Mouse (Mus musculus) liver, adult 2 months (tissue): ENCODE data around the gene Klhdc2. TPM values are rescaled to one million over a fixed set of nuclear protein-coding genes. Genes with fewer than 3 reads are reported as not detected.
A peak's percentile ranks its signal among the peaks of the same experiment; 100 is the strongest.

Source experiments
- DNase-seq: peaks from one replicate; pipeline ENCODE4 v3.0.0-alpha.2; 2011; ENCODE audit warnings: low read depth, low spot score; ENCODE audit errors: extremely low read depth
- H3K27ac ChIP-seq: fragments of 200-500 bp; replicated peaks from 2 replicates; pipeline ENCODE4 v1.5.1; 2012; ENCODE audit warnings: low read depth, mild to moderate bottlenecking, control low read depth, inconsistent platforms, low read length; ENCODE audit not compliant: insufficient read depth
- H3K27me3 ChIP-seq: fragments of 200-500 bp; 2 replicates; pipeline ENCODE4 v1.6.1; 2012; ENCODE audit warnings: mild to moderate bottlenecking, moderate library complexity, low read length, inconsistent platforms; ENCODE audit not compliant: control insufficient read depth, insufficient read depth
- H3K36me3 ChIP-seq: fragments of 200-500 bp; 2 replicates; pipeline ENCODE4 v1.6.1; 2012; ENCODE audit warnings: low read length, inconsistent platforms; ENCODE audit not compliant: control insufficient read depth, insufficient read depth
- H3K4me1 ChIP-seq: fragments of 200-500 bp; 2 replicates; pipeline ENCODE4 v1.6.1; 2011; ENCODE audit warnings: low read length; ENCODE audit not compliant: control insufficient read depth, insufficient read depth
- H3K4me3 ChIP-seq: fragments of 200-500 bp; 2 replicates; pipeline ENCODE4 v1.5.1; 2011; ENCODE audit warnings: low read depth, mild to moderate bottlenecking, control low read depth, low read length, moderate library complexity; ENCODE audit not compliant: insufficient read depth
- H3K79me2 ChIP-seq: fragments of 200-500 bp; 2 replicates; pipeline ENCODE4 v1.6.1; 2012; ENCODE audit warnings: inconsistent platforms, mild to moderate bottlenecking, low read length, moderate library complexity; ENCODE audit not compliant: control insufficient read depth, insufficient read depth
- H3K9ac ChIP-seq: fragments of 200-500 bp; 2 replicates; pipeline ENCODE4 v1.6.1; 2012; ENCODE audit warnings: low read depth, mild to moderate bottlenecking, control low read depth, inconsistent platforms, low read length
- CTCF ChIP-seq: fragments of 200-500 bp; IDR thresholded peaks from 2 replicates; pipeline ENCODE4 v1.5.1; 2011; ENCODE audit warnings: low read depth, low read length, control low read depth
- POLR2A ChIP-seq: fragments of 200-500 bp; IDR thresholded peaks from 2 replicates; pipeline ENCODE4 v1.6.1; 2011; ENCODE audit warnings: low read length, control low read depth; ENCODE audit not compliant: insufficient read depth; ENCODE audit errors: extremely low read depth
- WGBS: fragments of 180-500 bp; shearing (Covaris S2); methylation state at CpG from one replicate; pipeline ENCODE4 v1.1.7; 2018; 5-methylcytosine and 5-hydroxymethylcytosine counted together
- polyA plus RNA-seq: library from polyadenylated mRNA; depleted of rRNA; stranded (reverse); fragments of >200 nt; gene quantifications from 2 replicates; pipeline ENCODE4 v1.2.3, GENCODE M21; 2012
- total RNA-seq: library from RNA; depleted of rRNA; stranded (reverse); fragments of >200 nt; gene quantifications from 2 replicates; pipeline ENCODE4 v1.2.3, GENCODE M21; 2014

Klhdc2 gene
- total and polyA plus RNA-seq, 2 experiments = 22.2 to 40.5 TPM

- TF ChIP-seq POLR2A (no peak), CTCF (no peak)
- no peak for DNase-seq
- Histone ChIP-seq H3K27ac (no peak overlapping the region), H3K79me2 (no peaks in the 10 kb centered on the region), H3K4me3 (no peak overlapping the region), H3K4me1 (peaks cover 2% of the 10 kb centered on the region; the same call in 1 of the 2 replicates), H3K36me3 (peaks cover 61% of the 10 kb centered on the region), H3K27me3 (no peaks in the 10 kb centered on the region), H3K9ac (no peak overlapping the region)
- 54% methylated on average over 2 of the region's 2 CpGs for WGBS
These were observed 7.6 kb downstream of the Klhdc2 start for GRCm38 (mm10) chr12:69304051-69304450.

- no peaks in the 10 kb centered on the region for H3K79me2 ChIP-seq
- no peak for DNase-seq
- H3K9ac ChIP-seq = no peak overlapping the region
- TF ChIP-seq POLR2A = no peak
- no peak for TF ChIP-seq CTCF
- WGBS = 95% methylated on average over 7 of the region's 7 CpGs
- H3K27ac ChIP-seq = no peak overlapping the region
- no peak overlapping the region for H3K4me3 ChIP-seq
- H3K4me1 ChIP-seq = no peaks in the 10 kb centered on the region
- peaks cover 78% of the 10 kb centered on the region for H3K36me3 ChIP-seq
- H3K27me3 ChIP-seq = no peaks in the 10 kb centered on the region
These were observed 9.9 kb downstream of the Klhdc2 start for GRCm38 (mm10) chr12:69306333-69306732.

GRCm38 (mm10) chr12:69309659-69310058 is 13.2 kb downstream of the Klhdc2 start:
- no peaks in the 10 kb centered on the region for H3K4me1 ChIP-seq
- no peak overlapping the region for H3K4me3 ChIP-seq
- no peak overlapping the region for H3K9ac ChIP-seq
- no peaks in the 10 kb centered on the region for H3K79me2 ChIP-seq
- H3K27ac ChIP-seq = no peak overlapping the region
- WGBS = 97% methylated on average over 4 of the region's 4 CpGs
- peaks cover 77% of the 10 kb centered on the region for H3K36me3 ChIP-seq
- no peaks in the 10 kb centered on the region for H3K27me3 ChIP-seq
- no peak for TF ChIP-seq POLR2A
- no peak for TF ChIP-seq CTCF
- no peak for DNase-seq

- no peak overlapping the region for H3K9ac ChIP-seq
- no peak overlapping the region for H3K27ac ChIP-seq
- H3K4me1 ChIP-seq = no peaks in the 10 kb centered on the region
- no peak for DNase-seq
- no peaks in the 10 kb centered on the region for H3K79me2 ChIP-seq
- TF ChIP-seq POLR2A = no peak
- TF ChIP-seq CTCF = no peak
- peaks cover 70% of the 10 kb centered on the region for H3K36me3 ChIP-seq
- no peaks in the 10 kb centered on the region for H3K27me3 ChIP-seq
- no peak overlapping the region for H3K4me3 ChIP-seq
These were observed 21.9 kb downstream of the Klhdc2 start for GRCm38 (mm10) chr12:69318431-69318830.

DNA sequence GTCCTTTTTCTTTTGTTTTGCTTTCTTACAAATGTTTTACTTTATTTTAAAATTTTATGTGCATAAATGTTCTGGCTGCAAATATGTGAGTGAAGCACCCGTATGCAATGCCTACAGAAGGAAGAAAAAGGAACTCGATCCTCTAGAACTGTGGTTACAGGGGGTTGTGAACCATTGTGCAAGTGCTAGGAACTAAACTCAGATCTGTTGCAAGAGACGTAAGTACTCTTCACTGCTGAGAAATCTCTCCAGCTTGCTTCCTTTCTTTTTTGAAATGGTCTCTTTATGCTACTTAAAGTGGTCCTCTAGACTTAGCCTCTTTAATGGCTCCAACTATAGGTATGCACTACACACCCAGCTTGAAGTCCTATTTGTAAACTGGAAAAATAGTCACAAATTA is 34.7 kb downstream of the Klhdc2 start:
- H3K9ac ChIP-seq = no peak overlapping the region
- H3K36me3 ChIP-seq = peaks cover 43% of the 10 kb centered on the region
- peak; percentile 25 for DNase-seq
- no peaks in the 10 kb centered on the region for H3K79me2 ChIP-seq
- no peaks in the 10 kb centered on the region for H3K4me1 ChIP-seq
- no peak overlapping the region for H3K4me3 ChIP-seq
- TF ChIP-seq CTCF (no peak), POLR2A (no peak)
- no peak overlapping the region for H3K27ac ChIP-seq
- H3K27me3 ChIP-seq = no peaks in the 10 kb centered on the region
- WGBS = 94% methylated on average over 3 of the region's 3 CpGs

DNA sequence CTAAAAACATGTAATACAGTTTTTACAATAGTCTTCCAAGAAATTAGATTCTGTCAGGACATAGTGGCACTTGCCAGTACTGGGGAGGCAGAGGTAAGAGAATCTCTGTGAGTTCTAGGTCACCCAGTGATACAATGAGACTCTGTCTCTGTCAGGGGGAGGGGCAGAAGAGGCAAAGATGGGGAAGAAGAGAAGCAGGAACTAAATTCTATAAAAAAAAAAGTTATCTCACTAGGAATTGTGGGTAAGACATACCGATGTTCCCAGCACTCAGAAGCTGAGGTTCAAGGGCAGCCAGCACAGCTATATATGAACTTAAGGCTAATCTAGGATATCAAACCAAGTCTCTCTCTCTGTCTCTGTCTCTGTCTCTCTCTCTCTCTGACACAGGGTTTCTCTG is 35.7 kb downstream of the Klhdc2 start:
- WGBS = 65% methylated on average over 1 of the region's 1 CpGs
- H3K27me3 ChIP-seq = no peaks in the 10 kb centered on the region
- DNase-seq = no peak
- no peak overlapping the region for H3K27ac ChIP-seq
- no peak overlapping the region for H3K9ac ChIP-seq
- H3K36me3 ChIP-seq = peaks cover 44% of the 10 kb centered on the region
- no peaks in the 10 kb centered on the region for H3K4me1 ChIP-seq
- H3K4me3 ChIP-seq = no peak overlapping the region
- no peaks in the 10 kb centered on the region for H3K79me2 ChIP-seq
- no peak for TF ChIP-seq POLR2A
- TF ChIP-seq CTCF = no peak
